Mouse (Mus musculus): ENCODE data around the gene Nectin2.
A peak's percentile ranks its signal among the peaks of the same experiment; 100 is the strongest.

The Nectin2 gene

DNA sequence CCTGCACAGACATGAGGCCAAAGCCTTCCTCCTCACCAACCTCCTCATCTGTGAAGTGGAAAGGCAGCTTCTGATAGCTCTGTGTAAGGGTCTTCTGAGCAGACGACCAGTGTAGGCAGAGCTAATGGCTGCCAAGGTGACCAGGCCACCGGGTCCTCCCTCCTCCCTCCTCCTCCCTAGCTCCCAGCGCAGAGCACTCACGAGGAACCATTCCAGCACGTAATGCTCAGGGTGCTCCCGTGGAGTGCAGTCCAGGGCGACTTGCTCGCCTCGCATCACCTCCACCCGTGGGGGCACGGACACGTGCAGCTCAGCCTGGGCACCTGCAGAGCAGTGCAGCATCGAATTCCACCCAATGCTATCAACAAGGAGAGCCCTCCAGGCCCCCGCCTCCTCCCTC lies 18.0 kb upstream of the Nectin2 start:
- DNase-seq, result no peak

- DNase-seq, result no peak
These were observed 14.3 kb upstream of the Nectin2 start for GRCm38 (mm10) chr7:19764581-19764980.

GRCm38 (mm10) chr7:19763829-19764477 lies 13.7 kb upstream of the Nectin2 start:
- no peak for DNase-seq

DNA sequence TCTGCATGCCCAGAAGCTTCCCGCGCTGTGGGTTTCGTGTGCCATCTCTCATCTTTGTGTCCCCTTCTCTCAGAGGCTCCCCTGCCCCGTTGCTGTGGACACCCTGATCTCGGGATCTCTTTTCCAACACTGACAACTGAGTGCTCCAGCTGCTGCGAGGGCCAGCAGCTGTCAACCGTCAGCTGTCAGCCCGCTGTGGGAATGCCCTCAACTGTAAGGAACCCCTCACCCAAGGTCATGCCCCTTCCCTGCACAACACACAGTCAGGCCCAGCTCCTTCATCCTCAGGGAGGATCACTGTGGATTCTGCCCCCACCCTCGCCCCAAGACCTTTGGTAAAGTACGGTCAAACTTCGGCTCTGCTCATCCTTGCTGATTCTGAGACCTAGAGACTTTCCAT lies 12.0 kb upstream of the Nectin2 start:
- no peak for DNase-seq

- no peak for DNase-seq
These were observed 9.7 kb upstream of the Nectin2 start for GRCm38 (mm10) chr7:19760021-19760420.

- DNase-seq, result no peak
These were observed 8.3 kb upstream of the Nectin2 start for GRCm38 (mm10) chr7:19758623-19759022.

DNA sequence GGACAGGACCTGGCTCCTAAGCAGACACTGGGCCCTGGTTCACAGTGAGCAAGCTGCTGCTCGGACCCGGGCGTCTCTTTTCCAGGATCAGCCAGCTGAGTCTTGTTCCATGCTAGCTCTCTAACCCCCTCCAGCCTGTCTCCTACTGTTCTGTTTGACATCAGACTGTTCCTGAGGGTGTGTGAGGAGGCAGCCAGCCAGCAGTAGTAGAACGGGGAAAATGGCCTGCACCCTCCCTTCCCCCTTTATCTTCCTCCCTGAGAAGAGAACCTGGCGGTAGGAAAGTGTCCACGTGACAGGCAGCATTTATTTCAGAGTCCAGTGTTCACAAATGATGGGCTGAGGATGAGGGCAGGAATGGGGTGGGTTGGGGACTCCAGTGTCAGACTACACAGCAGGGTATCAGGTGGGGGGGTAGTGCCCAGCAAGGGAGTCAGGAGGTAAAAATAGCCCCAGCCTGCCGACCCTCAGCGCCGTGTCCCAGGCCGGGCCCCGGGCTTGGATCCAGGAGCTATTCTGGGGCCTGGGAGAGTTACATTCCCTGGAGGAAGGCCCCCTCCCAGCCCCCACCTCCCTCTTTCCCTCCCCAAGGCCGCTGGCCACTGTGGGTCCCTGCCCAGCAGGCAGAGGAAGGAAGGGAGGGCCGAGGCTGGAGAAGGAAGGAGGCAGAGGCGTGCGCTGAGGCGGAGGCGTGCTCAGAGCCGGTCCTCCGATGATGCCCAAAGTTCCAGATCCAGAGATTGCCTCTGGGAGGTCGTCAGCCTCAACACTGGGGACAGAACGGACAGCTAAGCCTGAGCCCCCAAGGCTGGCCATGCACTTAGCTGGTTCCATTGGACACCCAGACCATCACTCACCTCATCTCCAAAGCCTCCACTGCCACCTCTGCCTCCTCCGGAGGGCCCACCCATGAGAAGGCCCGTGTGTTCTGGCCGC lies 5.8 kb upstream of the Nectin2 start:
- no peak for DNase-seq

- DNase-seq, result no peak
These were observed 4.7 kb upstream of the Nectin2 start for GRCm38 (mm10) chr7:19755008-19755407.

- no peak for DNase-seq
These were observed 3.8 kb upstream of the Nectin2 start for GRCm38 (mm10) chr7:19754065-19754464.

DNA sequence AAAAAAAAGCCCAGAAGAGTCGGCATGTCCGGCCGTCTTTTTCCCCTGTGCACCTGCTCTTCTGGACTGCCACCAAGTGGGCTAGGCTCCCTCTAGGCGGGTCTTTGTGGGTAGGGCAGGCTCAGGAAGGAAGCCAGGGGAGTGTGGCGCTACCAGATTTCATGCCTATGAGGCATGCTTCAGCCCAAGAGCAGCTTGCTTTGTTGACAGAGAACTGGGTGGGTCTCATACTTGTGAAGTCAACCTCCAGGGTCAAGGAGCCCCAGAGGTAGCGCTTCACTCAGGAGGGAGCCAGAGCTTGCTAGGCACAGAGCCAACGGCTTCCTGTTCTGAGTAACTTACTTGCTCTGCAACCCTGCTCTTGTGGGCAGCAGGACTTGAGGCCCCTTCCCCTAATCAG lies 3.3 kb upstream of the Nectin2 start:
- DNase-seq, result no peak

DNA sequence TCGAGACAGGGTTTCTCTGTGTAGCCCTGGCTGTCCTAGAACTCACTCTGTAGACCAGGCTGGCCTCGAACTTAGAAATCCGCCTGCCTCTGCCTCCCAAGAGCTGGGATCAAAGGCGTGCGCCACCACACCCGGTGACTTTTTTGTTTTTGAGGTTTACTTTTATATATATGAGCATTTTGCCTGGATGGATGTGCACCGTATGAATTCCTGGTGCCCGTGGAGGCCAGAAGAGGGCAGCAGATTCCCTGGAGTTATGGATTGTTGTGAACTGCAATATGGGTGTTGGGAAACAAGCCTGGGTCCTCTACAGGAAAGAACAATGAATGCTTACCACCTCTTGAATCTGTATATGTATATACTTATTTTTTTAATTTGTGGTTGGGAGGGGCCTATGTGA lies 2.4 kb upstream of the Nectin2 start:
- DNase-seq, result no peak

GRCm38 (mm10) chr7:19751070-19751383 lies 744 bp upstream of the Nectin2 start:
- DNase-seq, result no peak

DNA sequence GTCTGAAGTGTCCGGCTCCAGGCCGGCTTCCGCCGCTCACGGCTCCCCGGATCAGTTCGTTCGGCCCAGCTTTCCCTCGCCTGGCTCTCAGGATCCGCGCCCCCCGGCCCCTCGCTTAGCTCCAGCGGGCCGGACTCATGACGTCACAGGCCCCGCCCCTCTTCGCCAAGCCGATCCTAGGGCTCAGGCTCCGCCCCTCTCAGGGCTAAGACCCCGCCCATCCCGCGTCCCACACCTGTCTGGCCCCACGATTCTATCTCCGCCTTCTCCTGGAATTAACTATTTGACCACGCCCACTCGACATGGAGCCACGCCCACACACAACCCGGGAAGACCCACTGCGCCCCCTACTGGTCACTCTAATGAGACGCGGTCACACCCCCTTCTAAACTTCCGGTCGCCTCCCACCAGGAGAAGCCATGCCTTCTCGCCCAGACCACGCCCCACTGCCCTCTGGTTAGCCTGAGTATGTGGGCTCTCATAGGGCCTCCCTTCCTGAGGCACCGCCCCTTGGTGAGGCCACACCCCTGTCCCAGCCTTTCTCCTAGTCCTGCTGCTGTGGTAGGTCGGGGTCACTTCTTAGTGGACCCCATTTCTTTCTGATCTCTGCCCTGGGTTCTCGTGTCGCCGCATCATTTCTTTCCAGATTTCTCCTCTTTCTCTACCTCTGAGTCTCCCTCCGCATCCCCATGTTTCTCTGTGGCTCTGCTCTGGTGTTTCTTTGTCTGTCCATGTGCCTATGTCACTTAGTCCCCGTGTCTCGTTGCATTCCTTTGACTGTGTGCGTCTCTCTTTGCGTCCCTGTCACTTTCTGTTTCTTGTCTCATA lies 680 bp downstream of the Nectin2 start:
- peak; percentile 99 for DNase-seq

- peak; percentile 78 for DNase-seq
These were observed 1.8 kb downstream of the Nectin2 start for GRCm38 (mm10) chr7:19748219-19749195.

- DNase-seq, result peak; percentile 58
These were observed 2.7 kb downstream of the Nectin2 start for GRCm38 (mm10) chr7:19747420-19748218.

GRCm38 (mm10) chr7:19746426-19747201 lies 3.7 kb downstream of the Nectin2 start:
- DNase-seq, result no peak

GRCm38 (mm10) chr7:19745971-19746370 lies 4.3 kb downstream of the Nectin2 start:
- DNase-seq, result no peak

DNA sequence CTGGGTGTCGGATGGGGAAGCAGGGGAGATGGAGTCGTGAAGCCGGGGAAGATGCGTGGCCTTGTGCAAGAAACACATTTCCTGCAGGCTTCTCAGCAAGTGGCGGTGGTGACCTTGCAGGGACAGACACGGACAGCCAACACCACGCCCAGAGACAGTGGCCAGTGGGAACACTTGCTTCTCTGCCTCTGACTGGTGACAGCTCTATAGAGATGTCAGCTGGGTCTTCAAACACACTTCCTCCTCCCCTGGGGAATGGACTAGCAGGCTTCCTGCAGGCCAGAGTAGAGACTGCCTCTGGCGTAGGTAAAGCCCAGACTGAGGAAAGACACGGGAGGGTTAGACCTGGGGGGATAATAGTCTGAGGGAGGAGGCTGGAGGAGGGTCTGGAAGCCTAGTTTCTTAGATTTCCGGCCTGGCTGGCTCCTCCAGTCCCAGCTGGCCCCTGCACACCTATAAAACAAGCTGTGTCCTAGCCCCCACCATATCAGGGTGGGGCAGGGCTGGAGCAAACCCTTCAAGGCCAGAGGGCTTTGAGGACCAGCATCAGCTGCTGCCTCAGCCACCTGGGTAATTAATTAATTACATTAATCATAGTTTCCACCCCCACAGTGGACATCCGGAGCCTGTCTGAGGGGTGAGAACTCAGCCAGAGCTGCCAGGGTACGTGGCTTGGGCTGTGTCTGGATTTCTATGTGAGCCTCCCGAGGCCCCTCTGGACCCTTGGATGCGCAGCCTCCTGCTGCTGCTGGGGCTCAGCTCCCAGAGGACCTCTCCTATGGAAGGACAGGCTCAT lies 5.5 kb downstream of the Nectin2 start:
- DNase-seq, result peak; percentile 42

GRCm38 (mm10) chr7:19743791-19744190 lies 6.5 kb downstream of the Nectin2 start:
- no peak for DNase-seq

DNA sequence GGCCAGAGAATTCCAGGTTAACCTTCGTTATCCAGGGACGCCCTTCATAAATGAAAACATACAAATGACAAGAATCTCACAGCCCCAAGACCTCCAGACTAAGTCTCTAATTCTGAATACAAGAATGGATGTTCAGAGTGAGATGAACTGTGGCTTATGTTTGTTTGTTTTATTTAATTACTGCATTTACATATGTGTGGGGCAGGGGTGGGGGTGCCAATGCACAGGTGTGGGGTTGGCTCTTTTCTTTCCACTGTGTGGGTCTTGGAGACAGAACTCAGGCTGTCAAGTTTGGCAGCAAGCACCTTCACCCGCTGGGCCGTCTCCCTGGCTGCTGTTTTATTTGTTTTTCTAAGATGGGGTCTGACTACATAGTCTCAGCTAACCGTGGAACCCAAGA lies 7.8 kb downstream of the Nectin2 start:
- DNase-seq, result no peak
